Mouse (Mus musculus): ENCODE measurements around the gene Hapln4. TPM values are rescaled to one million over a fixed set of nuclear protein-coding genes. Genes with fewer than 3 reads are reported as not detected.

Hapln4 gene
- polyA plus RNA-seq, 1 experiment from 2014 or later, result 0.06 TPM

Small RNA genes within 50 kb of the gene (microRNA-seq; reads per million reads assigned to microRNA genes)
- gene Mir7066, result not detected

Other genes starting within 250 kb of the Hapln4 start
- gene Cilp2, start 195.8 kb upstream of the Hapln4 start, polyA plus RNA-seq (2015; fragmentation: Nextera tagmentation; extraction: Ambion mirVana), result 0.26 and 0.30 TPM in 2 replicates
- 2.0 and 2.7 TPM in 2 replicates for gene Tssk6, start 181.3 kb upstream of the Hapln4 start, polyA plus RNA-seq (2015; fragmentation: Nextera tagmentation; extraction: Ambion mirVana)
- 176 and 179 TPM in 2 replicates for gene Ndufa13, start 180.9 kb upstream of the Hapln4 start, polyA plus RNA-seq (2015; fragmentation: Nextera tagmentation; extraction: Ambion mirVana)
- gene Yjefn3, start 180.7 kb upstream of the Hapln4 start, polyA plus RNA-seq (2015; fragmentation: Nextera tagmentation; extraction: Ambion mirVana), result 4.0 and 4.1 TPM in 2 replicates
- 41.6 and 42.1 TPM in 2 replicates for gene Gatad2a, start 87.1 kb upstream of the Hapln4 start, polyA plus RNA-seq (2015; fragmentation: Nextera tagmentation; extraction: Ambion mirVana)
- 54.0 and 55.1 TPM in 2 replicates for gene Mau2, start 40.7 kb upstream of the Hapln4 start, polyA plus RNA-seq (2015; fragmentation: Nextera tagmentation; extraction: Ambion mirVana)
- gene Sugp1, start 40.6 kb upstream of the Hapln4 start, polyA plus RNA-seq (2015; fragmentation: Nextera tagmentation; extraction: Ambion mirVana), result 43.1 and 44.1 TPM in 2 replicates
- gene Tm6sf2, start 10.5 kb upstream of the Hapln4 start, polyA plus RNA-seq (2015; fragmentation: Nextera tagmentation; extraction: Ambion mirVana), result 0.94 and 1.2 TPM in 2 replicates
- gene Ncan, start 37.4 kb downstream of the Hapln4 start, polyA plus RNA-seq (2015; fragmentation: Nextera tagmentation; extraction: Ambion mirVana), result 0.21 and 0.59 TPM in 2 replicates
- gene Nr2c2ap, start 47.9 kb downstream of the Hapln4 start, polyA plus RNA-seq (2015; fragmentation: Nextera tagmentation; extraction: Ambion mirVana), result 29.6 and 31.1 TPM in 2 replicates
- 21.1 and 21.2 TPM in 2 replicates for gene Rfxank, start 55.7 kb downstream of the Hapln4 start, polyA plus RNA-seq (2015; fragmentation: Nextera tagmentation; extraction: Ambion mirVana)
- 53.0 and 56.6 TPM in 2 replicates for gene Borcs8, start 56.0 kb downstream of the Hapln4 start, polyA plus RNA-seq (2015; fragmentation: Nextera tagmentation; extraction: Ambion mirVana)
- 0.29 and 0.38 TPM in 2 replicates for gene Mef2b, start 56.3 kb downstream of the Hapln4 start, polyA plus RNA-seq (2015; fragmentation: Nextera tagmentation; extraction: Ambion mirVana)
- gene Tmem161a, start 88.9 kb downstream of the Hapln4 start, polyA plus RNA-seq (2015; fragmentation: Nextera tagmentation; extraction: Ambion mirVana), result 68.8 and 69.9 TPM in 2 replicates
- gene Slc25a42, start 128.8 kb downstream of the Hapln4 start, polyA plus RNA-seq (2015; fragmentation: Nextera tagmentation; extraction: Ambion mirVana), result 5.1 and 5.2 TPM in 2 replicates
- gene Sugp2, start 150.8 kb downstream of the Hapln4 start, polyA plus RNA-seq (2015; fragmentation: Nextera tagmentation; extraction: Ambion mirVana), result 29.9 and 30.9 TPM in 2 replicates
- 22.4 and 24.5 TPM in 2 replicates for gene Armc6, start 151.0 kb downstream of the Hapln4 start, polyA plus RNA-seq (2015; fragmentation: Nextera tagmentation; extraction: Ambion mirVana)
- gene Homer3, start 199.4 kb downstream of the Hapln4 start, polyA plus RNA-seq (2015; fragmentation: Nextera tagmentation; extraction: Ambion mirVana), result 60.0 and 66.8 TPM in 2 replicates
- gene Ddx49, start 219.0 kb downstream of the Hapln4 start, polyA plus RNA-seq (2015; fragmentation: Nextera tagmentation; extraction: Ambion mirVana), result 39.6 and 44.8 TPM in 2 replicates
- gene Cope, start 219.1 kb downstream of the Hapln4 start, polyA plus RNA-seq (2015; fragmentation: Nextera tagmentation; extraction: Ambion mirVana), result 325 and 349 TPM in 2 replicates
- gene Cers1, start 232.3 kb downstream of the Hapln4 start, polyA plus RNA-seq (2015; fragmentation: Nextera tagmentation; extraction: Ambion mirVana), result 2.4 and 3.0 TPM in 2 replicates
- 0.40 and 1.4 TPM in 2 replicates for gene Gdf1, start 246.4 kb downstream of the Hapln4 start, polyA plus RNA-seq (2015; fragmentation: Nextera tagmentation; extraction: Ambion mirVana)

Data from lung, embryonic 16.5 days (tissue).